Mouse (Mus musculus) ES-E14 (cell line): Measurements from ENCODE around the gene Rgs6.

Source experiments
- CHD2 ChIP-seq: IDR thresholded peaks from 2 replicates; pipeline ENCODE4 v1.6.1; 2014; ENCODE audit warnings: mild to moderate bottlenecking, low read depth, low read length, inconsistent platforms
- HCFC1 ChIP-seq: IDR thresholded peaks from 2 replicates; pipeline ENCODE4 v1.6.1; 2012; ENCODE audit warnings: low read length, inconsistent platforms, borderline replicate concordance; ENCODE audit not compliant: insufficient read depth
- ZC3H11A ChIP-seq: IDR thresholded peaks from 2 replicates; pipeline ENCODE4 v1.6.1; 2012; ENCODE audit warnings: low read depth, mild to moderate bottlenecking, inconsistent platforms, low read length, borderline replicate concordance
- ZNF384 ChIP-seq: IDR thresholded peaks from 2 replicates; pipeline ENCODE4 v1.6.1; 2012; ENCODE audit warnings: low read depth, low read length, inconsistent platforms

GRCm38 (mm10) chr12:82687015-82687414, 98.9 kb downstream of the Rgs6 start:
- no peak for TF ChIP-seq ZC3H11A
- no peak for TF ChIP-seq ZNF384
- TF ChIP-seq HCFC1, result no peak
- TF ChIP-seq CHD2, result no peak
